Mouse (Mus musculus): ENCODE results near the gene Tacr2. TPM values are rescaled to one million over a fixed set of nuclear protein-coding genes. Genes with fewer than 3 reads are reported as not detected.
A peak's percentile ranks its signal among the peaks of the same experiment; 100 is the strongest.

Gene Tacr2
- polyA plus RNA-seq, 1 experiment from 2014 or later = 0.32 TPM

- H3K36me3 ChIP-seq (ENCODE audit: insufficient read depth, low read length) = no peaks in the 10 kb centered on the region
- no peak overlapping the region for H3K9ac ChIP-seq (replicated peaks; ENCODE audit: low read depth)
- H3K9me3 ChIP-seq (ENCODE audit: low read length) = no peaks in the 10 kb centered on the region
- TF ChIP-seq EP300 (IDR thresholded peaks at IDR 0.05) (no peak), CTCF (IDR thresholded peaks at IDR 0.05) (no peak)
- H3K27me3 ChIP-seq (replicated peaks; ENCODE audit: insufficient read depth, low read length) = no peaks in the 10 kb centered on the region
- H3K4me1 ChIP-seq (ENCODE audit: insufficient read depth, low read depth, low read length) = peaks cover 5% of the 10 kb centered on the region; the same call in 1 of the 2 replicates
- no peak overlapping the region for H3K27ac ChIP-seq (ENCODE audit: low read length)
- ATAC-seq = no peak
- WGBS = 55% methylated on average over 3 of the region's 3 CpGs
- H3K4me2 ChIP-seq (replicated peaks; ENCODE audit: low read depth, low read length) = no peak overlapping the region
- DNase-seq (ENCODE audit: low spot score) = no peak
- no peak overlapping the region for H3K4me3 ChIP-seq (ENCODE audit: low read depth, low read length)
Observed at GRCm38 (mm10) chr10:62231811-62232210, 20.4 kb upstream of the Tacr2 start.

DNA sequence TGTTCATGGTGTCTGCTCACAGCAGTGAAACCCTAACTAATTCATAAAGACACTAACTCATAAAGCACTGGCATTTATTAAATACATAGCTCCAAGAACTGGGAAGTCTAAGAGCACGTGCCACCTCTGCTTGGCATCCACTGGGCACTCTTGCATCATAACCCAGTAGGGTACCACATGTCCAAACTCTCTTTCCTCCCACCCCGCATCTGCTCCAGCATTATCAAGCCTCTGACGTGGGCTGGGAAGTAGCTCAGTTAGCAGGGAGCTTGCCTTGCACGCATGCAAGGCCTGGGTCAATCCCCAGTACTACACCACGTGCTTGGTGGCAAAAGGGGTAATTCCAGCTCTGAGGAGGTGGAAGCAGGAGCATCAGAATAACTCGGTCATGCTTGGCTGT is 16.1 kb upstream of the Tacr2 start:
- no peak for DNase-seq (ENCODE audit: low spot score)
- no peak for ATAC-seq
- TF ChIP-seq CTCF (IDR thresholded peaks at IDR 0.05) = no peak
- no peak for TF ChIP-seq EP300 (IDR thresholded peaks at IDR 0.05)
- Histone ChIP-seq H3K4me3 (ENCODE audit: low read depth, low read length) (no peak overlapping the region), H3K4me1 (ENCODE audit: insufficient read depth, low read depth, low read length) (peaks cover 5% of the 10 kb centered on the region; the same call in 1 of the 2 replicates), H3K9me3 (ENCODE audit: low read length) (no peaks in the 10 kb centered on the region), H3K4me2 (replicated peaks; ENCODE audit: low read depth, low read length) (no peak overlapping the region), H3K36me3 (ENCODE audit: insufficient read depth, low read length) (no peaks in the 10 kb centered on the region), H3K9ac (replicated peaks; ENCODE audit: low read depth) (no peak overlapping the region), H3K27me3 (replicated peaks; ENCODE audit: insufficient read depth, low read length) (no peaks in the 10 kb centered on the region), H3K27ac (ENCODE audit: low read length) (no peak overlapping the region)
- WGBS = 85% methylated on average over 6 of the region's 6 CpGs

DNA sequence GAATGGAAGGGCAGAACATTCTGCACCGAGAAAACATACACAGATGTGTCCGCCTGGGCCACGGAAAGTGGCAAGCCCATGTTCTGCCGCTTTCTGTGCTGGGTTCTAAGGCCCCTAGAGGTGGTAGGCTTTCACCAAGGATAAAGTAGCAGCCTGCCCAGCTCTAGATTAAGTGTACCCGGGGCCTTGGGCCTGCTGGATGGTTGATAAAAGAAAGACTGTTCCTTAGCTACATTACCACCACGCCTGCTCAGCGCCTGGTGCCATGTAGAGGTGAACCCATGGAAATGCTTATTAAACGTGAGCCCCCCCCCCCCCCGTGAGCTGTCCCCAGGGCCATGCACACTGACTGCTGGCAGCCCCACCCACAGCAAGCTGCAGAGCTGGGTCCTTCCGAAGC is 15.0 kb upstream of the Tacr2 start:
- WGBS = 84% methylated on average over 9 of the region's 10 CpGs
- Histone ChIP-seq H3K27ac (ENCODE audit: low read length) (no peak overlapping the region), H3K36me3 (ENCODE audit: insufficient read depth, low read length) (no peaks in the 10 kb centered on the region), H3K9me3 (ENCODE audit: low read length) (no peaks in the 10 kb centered on the region), H3K9ac (replicated peaks; ENCODE audit: low read depth) (no peak overlapping the region), H3K4me1 (ENCODE audit: insufficient read depth, low read depth, low read length) (no peaks in the 10 kb centered on the region), H3K4me3 (ENCODE audit: low read depth, low read length) (no peak overlapping the region), H3K27me3 (replicated peaks; ENCODE audit: insufficient read depth, low read length) (no peaks in the 10 kb centered on the region), H3K4me2 (replicated peaks; ENCODE audit: low read depth, low read length) (no peak overlapping the region)
- DNase-seq (ENCODE audit: low spot score) (no peak), ATAC-seq (no peak)
- TF ChIP-seq CTCF (IDR thresholded peaks at IDR 0.05) = no peak
- TF ChIP-seq EP300 (IDR thresholded peaks at IDR 0.05) = no peak

DNA sequence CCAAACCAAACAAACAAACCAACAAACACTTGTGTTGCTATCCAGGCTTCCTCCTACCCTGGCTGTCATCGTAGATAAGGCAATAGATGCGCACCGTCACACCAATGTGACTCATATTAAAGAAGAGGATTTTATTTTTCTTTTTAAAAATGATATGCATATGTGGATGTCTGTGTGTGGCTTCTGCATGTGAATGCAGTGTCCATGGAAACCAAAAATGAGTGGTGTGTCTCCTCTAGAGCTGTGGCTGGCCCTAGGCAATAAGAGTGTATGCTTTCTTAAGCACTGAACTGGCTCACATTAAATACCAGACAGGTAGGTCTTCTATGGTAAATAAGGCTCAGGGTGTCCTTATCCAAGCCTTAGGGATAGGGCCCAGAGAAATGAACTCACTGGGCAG is 13.6 kb upstream of the Tacr2 start:
- WGBS = 96% methylated on average over 3 of the region's 3 CpGs
- H3K36me3 ChIP-seq (ENCODE audit: insufficient read depth, low read length) = no peaks in the 10 kb centered on the region
- H3K4me2 ChIP-seq (replicated peaks; ENCODE audit: low read depth, low read length) = no peak overlapping the region
- H3K4me1 ChIP-seq (ENCODE audit: insufficient read depth, low read depth, low read length) = no peaks in the 10 kb centered on the region
- H3K27ac ChIP-seq (ENCODE audit: low read length) = no peak overlapping the region
- H3K27me3 ChIP-seq (replicated peaks; ENCODE audit: insufficient read depth, low read length) = no peaks in the 10 kb centered on the region
- no peaks in the 10 kb centered on the region for H3K9me3 ChIP-seq (ENCODE audit: low read length)
- no peak overlapping the region for H3K4me3 ChIP-seq (ENCODE audit: low read depth, low read length)
- no peak for DNase-seq (ENCODE audit: low spot score)
- H3K9ac ChIP-seq (replicated peaks; ENCODE audit: low read depth) = no peak overlapping the region
- no peak for ATAC-seq
- TF ChIP-seq CTCF (IDR thresholded peaks at IDR 0.05) = no peak
- TF ChIP-seq EP300 (IDR thresholded peaks at IDR 0.05) = no peak

DNA sequence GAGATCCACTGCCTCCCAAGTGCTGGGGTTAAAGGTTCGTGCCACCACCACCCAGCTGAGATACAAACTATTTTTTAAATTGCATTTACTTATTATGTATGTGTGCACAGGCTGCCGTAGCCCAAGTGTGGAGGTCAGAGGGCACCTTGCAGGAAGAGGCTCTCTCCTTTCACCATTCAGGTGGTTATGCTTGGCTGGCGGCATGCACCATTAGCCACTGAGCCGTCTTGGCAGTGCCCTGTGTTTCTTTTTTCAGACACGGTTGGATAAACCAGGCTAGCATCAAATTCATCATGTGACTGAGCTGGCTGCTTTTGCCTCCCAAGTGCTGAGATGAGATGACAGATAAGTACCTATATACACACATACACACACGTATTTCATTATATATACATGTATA is 13.0 kb upstream of the Tacr2 start:
- Histone ChIP-seq H3K27me3 (replicated peaks; ENCODE audit: insufficient read depth, low read length) (no peaks in the 10 kb centered on the region), H3K36me3 (ENCODE audit: insufficient read depth, low read length) (no peaks in the 10 kb centered on the region), H3K9ac (replicated peaks; ENCODE audit: low read depth) (no peak overlapping the region), H3K4me1 (ENCODE audit: insufficient read depth, low read depth, low read length) (no peaks in the 10 kb centered on the region), H3K4me3 (ENCODE audit: low read depth, low read length) (no peak overlapping the region), H3K27ac (ENCODE audit: low read length) (no peak overlapping the region), H3K4me2 (replicated peaks; ENCODE audit: low read depth, low read length) (no peak overlapping the region), H3K9me3 (ENCODE audit: low read length) (no peaks in the 10 kb centered on the region)
- ATAC-seq = no peak
- TF ChIP-seq CTCF (IDR thresholded peaks at IDR 0.05) (no peak), EP300 (IDR thresholded peaks at IDR 0.05) (no peak)
- no peak for DNase-seq (ENCODE audit: low spot score)
- WGBS = 51% methylated on average over 6 of the region's 6 CpGs

GRCm38 (mm10) chr10:62242358-62242757 is 9.9 kb upstream of the Tacr2 start:
- ATAC-seq (peak; percentile 94), DNase-seq (ENCODE audit: low spot score) (peak; percentile 88)
- Histone ChIP-seq H3K4me1 (ENCODE audit: insufficient read depth, low read depth, low read length) (peaks cover under 1% of the 10 kb centered on the region; the same call in 1 of the 2 replicates), H3K4me3 (ENCODE audit: low read depth, low read length) (no peak overlapping the region), H3K9ac (replicated peaks; ENCODE audit: low read depth) (no peak overlapping the region), H3K9me3 (ENCODE audit: low read length) (no peaks in the 10 kb centered on the region), H3K4me2 (replicated peaks; ENCODE audit: low read depth, low read length) (0 out of 2 replicates have a peak overlapping the region, but pooled peaks have one; percentile 19), H3K36me3 (ENCODE audit: insufficient read depth, low read length) (no peaks in the 10 kb centered on the region), H3K27ac (ENCODE audit: low read length) (peak overlapping the region; percentile 72), H3K27me3 (replicated peaks; ENCODE audit: insufficient read depth, low read length) (no peaks in the 10 kb centered on the region)
- WGBS = 43% methylated on average over 10 of the region's 10 CpGs
- no peak for TF ChIP-seq CTCF (IDR thresholded peaks at IDR 0.05)
- peak; percentile 91 for TF ChIP-seq EP300 (IDR thresholded peaks at IDR 0.05)

DNA sequence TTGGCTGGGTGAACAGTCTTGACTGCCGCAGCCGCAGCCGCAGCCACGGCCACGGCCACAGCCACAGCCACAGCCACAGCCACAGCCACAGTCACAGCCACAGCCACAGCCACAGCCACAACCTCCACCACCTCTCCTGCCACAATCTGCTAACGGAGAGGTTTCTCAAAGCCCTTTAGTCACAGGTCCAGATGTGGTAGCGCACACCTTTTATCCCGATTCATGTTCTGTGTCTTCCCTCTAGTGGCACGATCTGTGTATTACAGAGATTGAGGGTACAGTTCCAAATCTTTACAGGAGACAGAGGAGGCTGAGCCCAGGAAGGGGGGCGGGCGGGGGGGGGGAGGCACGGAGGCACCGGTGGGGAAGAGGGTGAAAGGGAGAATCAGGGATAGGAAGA is 9.3 kb upstream of the Tacr2 start:
- Histone ChIP-seq H3K9me3 (ENCODE audit: low read length) (no peaks in the 10 kb centered on the region), H3K9ac (replicated peaks; ENCODE audit: low read depth) (no peak overlapping the region), H3K36me3 (ENCODE audit: insufficient read depth, low read length) (no peaks in the 10 kb centered on the region), H3K27me3 (replicated peaks; ENCODE audit: insufficient read depth, low read length) (no peaks in the 10 kb centered on the region), H3K4me2 (replicated peaks; ENCODE audit: low read depth, low read length) (0 out of 2 replicates have a peak overlapping the region, but pooled peaks have one; percentile 19), H3K4me1 (ENCODE audit: insufficient read depth, low read depth, low read length) (peaks cover 6% of the 10 kb centered on the region; the same call in 1 of the 2 replicates), H3K27ac (ENCODE audit: low read length) (peak overlapping the region; percentile 66), H3K4me3 (ENCODE audit: low read depth, low read length) (no peak overlapping the region)
- 38% methylated on average over 11 of the region's 13 CpGs for WGBS
- TF ChIP-seq EP300 (IDR thresholded peaks at IDR 0.05) (no peak), CTCF (IDR thresholded peaks at IDR 0.05) (peak; percentile 84)
- peak; percentile 84 for DNase-seq (ENCODE audit: low spot score)
- peak; percentile 75 for ATAC-seq

All from lung, postnatal 0 days (tissue).